Mouse (Mus musculus): Measurements from ENCODE around the gene Rrnad1. TPM values are rescaled to one million over a fixed set of nuclear protein-coding genes. Genes with fewer than 3 reads are reported as not detected.

The Rrnad1 gene
- polyA plus RNA-seq, 1 experiment from 2014 or later, result 23.2 TPM

DNA sequence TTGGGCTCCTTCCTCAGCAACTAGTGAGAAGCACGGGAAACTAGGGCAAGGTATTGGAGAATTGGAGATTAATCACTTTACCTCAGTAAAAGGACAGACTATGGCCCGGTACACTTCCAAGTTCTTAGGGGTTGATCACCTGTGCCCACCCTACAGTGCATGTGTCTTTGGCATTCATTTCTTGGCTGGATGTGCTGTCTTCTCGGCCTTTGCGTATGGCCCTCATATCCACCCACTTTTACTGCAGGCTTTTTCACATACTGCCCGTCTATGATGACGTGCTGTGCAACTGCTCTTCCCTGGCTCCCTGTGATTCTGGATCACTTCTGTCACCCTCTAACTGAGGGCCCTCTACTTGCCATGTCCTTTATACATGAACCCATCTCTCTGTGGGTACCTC lies 44.1 kb downstream of the Rrnad1 start:
- 85% methylated on average over 6 of the region's 6 CpGs for WGBS
- H3K4me3 ChIP-seq, result peak overlapping the region; percentile 93; the same call in 1 of the 2 replicates
- ATAC-seq (replicated peaks), result no peak
- H3K9ac ChIP-seq, result no peak overlapping the region; the same call in 1 of the 2 replicates
- peak overlapping the region; percentile 54; the same call in 1 of the 2 replicates for H3K4me2 ChIP-seq
- no peak overlapping the region for H3K27ac ChIP-seq
- no peaks in the 10 kb centered on the region for H3K9me3 ChIP-seq
- no peaks in the 10 kb centered on the region for H3K27me3 ChIP-seq (replicated peaks)
- H3K4me1 ChIP-seq, result peaks cover 22% of the 10 kb centered on the region
- H3K36me3 ChIP-seq (replicated peaks), result no peaks in the 10 kb centered on the region; the same call in 1 of the 2 replicates

DNA sequence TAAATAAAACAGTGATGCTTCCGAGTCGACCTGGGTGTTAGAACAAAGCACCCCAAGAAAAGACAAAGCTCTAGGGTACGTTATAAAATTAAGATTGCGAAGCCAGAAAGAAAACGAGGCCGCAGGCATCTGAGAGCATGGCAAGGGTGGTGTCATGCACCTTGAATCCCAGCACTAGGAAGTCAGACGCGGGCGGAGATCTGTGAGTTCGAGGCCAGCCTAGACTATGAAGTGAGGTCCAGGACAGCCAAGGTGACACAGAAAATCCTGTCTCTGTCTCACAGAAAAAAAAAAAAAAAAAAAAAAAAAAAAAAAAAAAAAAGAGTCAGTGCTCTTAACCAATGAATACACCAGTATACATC lies 44.5 kb downstream of the Rrnad1 start:
- Histone ChIP-seq H3K9me3 (no peaks in the 10 kb centered on the region), H3K27me3 (replicated peaks) (no peaks in the 10 kb centered on the region), H3K4me1 (peaks cover 22% of the 10 kb centered on the region), H3K4me3 (peak overlapping the region; percentile 93), H3K27ac (0 out of 2 replicates have a peak overlapping the region, but pooled peaks have one; percentile 55), H3K9ac (peak overlapping the region; percentile 40; the same call in 1 of the 2 replicates), H3K4me2 (peak overlapping the region; percentile 54), H3K36me3 (replicated peaks) (no peaks in the 10 kb centered on the region; the same call in 1 of the 2 replicates)
- ATAC-seq (replicated peaks), result peak; percentile 29; the same call in 1 of the 2 replicates
- 14% methylated on average over 10 of the region's 10 CpGs for WGBS

- Histone ChIP-seq H3K9ac (peak within 1 kb of the TSS; percentile 80), H3K36me3 (replicated peaks) (peaks cover 4% of the 10 kb centered on the region; the same call in 1 of the 2 replicates), H3K4me2 (peak within 1 kb of the TSS; percentile 82), H3K27me3 (replicated peaks) (no peaks in the 10 kb centered on the region), H3K4me1 (peaks cover 22% of the 10 kb centered on the region), H3K9me3 (no peaks in the 10 kb centered on the region), H3K27ac (peak within 1 kb of the TSS; percentile 87), H3K4me3 (peak within 1 kb of the TSS; percentile 93)
- 0% methylated on average over 33 of the region's 33 CpGs for WGBS
- peak; percentile 99 for ATAC-seq (replicated peaks)
Observed at GRCm38 (mm10) chr3:87885281-87886003, 45.1 kb downstream of the Rrnad1 start, which contains the start of gene Prcc. Gene Prcc, minus strand, starts transcription at chr3:87885608.

- ATAC-seq (replicated peaks), result peak; percentile 34
- 0% methylated on average over 28 of the region's 28 CpGs for WGBS
Observed at GRCm38 (mm10) chr3:87884708-87885251, 45.7 kb downstream of the Rrnad1 start.

GRCm38 (mm10) chr3:87884291-87884690 lies 46.2 kb downstream of the Rrnad1 start:
- peak overlapping the region; percentile 87; the same call in 1 of the 2 replicates for H3K27ac ChIP-seq
- WGBS, result 3% methylated on average over 3 of the region's 3 CpGs
- no peak for ATAC-seq (replicated peaks)

More at GRCm38 (mm10) chr3:87884708-87885251, 45.7 kb downstream of the Rrnad1 start:
- Histone ChIP-seq H3K9me3 (no peaks in the 10 kb centered on the region), H3K9ac (peak overlapping the region; percentile 80), H3K4me3 (peak overlapping the region; percentile 93), H3K36me3 (replicated peaks) (peaks cover 6% of the 10 kb centered on the region; the same call in 1 of the 2 replicates), H3K27ac (peak overlapping the region; percentile 87), H3K27me3 (replicated peaks) (no peaks in the 10 kb centered on the region), H3K4me2 (peak overlapping the region; percentile 82), H3K4me1 (peaks cover 22% of the 10 kb centered on the region)

GRCm38 (mm10) chr3:87877730-87878129 lies 52.8 kb downstream of the Rrnad1 start:
- Histone ChIP-seq H3K9me3 (no peaks in the 10 kb centered on the region), H3K4me2 (no peak overlapping the region), H3K27ac (no peak overlapping the region), H3K36me3 (replicated peaks) (peaks cover 6% of the 10 kb centered on the region; the same call in 1 of the 2 replicates), H3K9ac (no peak overlapping the region), H3K4me3 (no peak overlapping the region), H3K27me3 (replicated peaks) (no peaks in the 10 kb centered on the region), H3K4me1 (peaks cover 8% of the 10 kb centered on the region)
- no peak for ATAC-seq (replicated peaks)
- WGBS, result 94% methylated on average over 4 of the region's 4 CpGs

More at GRCm38 (mm10) chr3:87884291-87884690, 46.2 kb downstream of the Rrnad1 start:
- Histone ChIP-seq H3K27me3 (replicated peaks) (no peaks in the 10 kb centered on the region), H3K9me3 (no peaks in the 10 kb centered on the region), H3K4me3 (peak overlapping the region; percentile 93), H3K4me1 (peaks cover 22% of the 10 kb centered on the region), H3K9ac (peak overlapping the region; percentile 80), H3K4me2 (peak overlapping the region; percentile 82), H3K36me3 (replicated peaks) (peaks cover 6% of the 10 kb centered on the region; the same call in 1 of the 2 replicates)

Other genes starting within 250 kb of the Rrnad1 start
- 0.84 and 0.89 TPM in 2 replicates for gene Lrrc71, start 182.1 kb downstream of the Rrnad1 start, polyA plus RNA-seq (2015; fragmentation: Nextera tagmentation; extraction: Ambion mirVana)
- 1.0 and 1.6 TPM in 2 replicates for gene Ntrk1, start 135.6 kb downstream of the Rrnad1 start, polyA plus RNA-seq (2015; fragmentation: Nextera tagmentation; extraction: Ambion mirVana)
- gene Insrr, start 133.8 kb downstream of the Rrnad1 start, polyA plus RNA-seq (2015; fragmentation: Nextera tagmentation; extraction: Ambion mirVana), result 0.66 and 0.69 TPM in 2 replicates
- 8.6 and 9.8 TPM in 2 replicates for gene Pear1, start 106.4 kb downstream of the Rrnad1 start, polyA plus RNA-seq (2015; fragmentation: Nextera tagmentation; extraction: Ambion mirVana)
- gene Sh2d2a, start 84.0 kb downstream of the Rrnad1 start, polyA plus RNA-seq (2015; fragmentation: Nextera tagmentation; extraction: Ambion mirVana), result not detected in 2 replicates
- 15.8 and 17.2 TPM in 2 replicates for gene Prcc, start 45.1 kb downstream of the Rrnad1 start, polyA plus RNA-seq (2015; fragmentation: Nextera tagmentation; extraction: Ambion mirVana)
- 173 and 190 TPM in 2 replicates for gene Hdgf, start 24.4 kb downstream of the Rrnad1 start, polyA plus RNA-seq (2015; fragmentation: Nextera tagmentation; extraction: Ambion mirVana)
- gene Mrpl24, start 11.2 kb downstream of the Rrnad1 start, polyA plus RNA-seq (2015; fragmentation: Nextera tagmentation; extraction: Ambion mirVana), result 51.5 and 55.4 TPM in 2 replicates
- 30.5 and 34.9 TPM in 2 replicates for gene Isg20l2, start 403 bp downstream of the Rrnad1 start, polyA plus RNA-seq (2015; fragmentation: Nextera tagmentation; extraction: Ambion mirVana)
- 44.8 and 52.1 TPM in 2 replicates for gene Crabp2, start 17.9 kb upstream of the Rrnad1 start, polyA plus RNA-seq (2015; fragmentation: Nextera tagmentation; extraction: Ambion mirVana)
- 33.0 and 40.7 TPM in 2 replicates for gene Nes, start 40.4 kb upstream of the Rrnad1 start, polyA plus RNA-seq (2015; fragmentation: Nextera tagmentation; extraction: Ambion mirVana)
- gene Bcan, start 69.5 kb upstream of the Rrnad1 start, polyA plus RNA-seq (2015; fragmentation: Nextera tagmentation; extraction: Ambion mirVana), result 53.4 and 62.8 TPM in 2 replicates
- gene Hapln2, start 96.9 kb upstream of the Rrnad1 start, polyA plus RNA-seq (2015; fragmentation: Nextera tagmentation; extraction: Ambion mirVana), result 0.71 and 0.82 TPM in 2 replicates
- gene Gpatch4, start 112.4 kb upstream of the Rrnad1 start, polyA plus RNA-seq (2015; fragmentation: Nextera tagmentation; extraction: Ambion mirVana), result 32.0 and 35.3 TPM in 2 replicates
- gene Naxe, start 127.8 kb upstream of the Rrnad1 start, polyA plus RNA-seq (2015; fragmentation: Nextera tagmentation; extraction: Ambion mirVana), result 158 and 159 TPM in 2 replicates
- not detected in 2 replicates for gene Ttc24, start 147.6 kb upstream of the Rrnad1 start, polyA plus RNA-seq (2015; fragmentation: Nextera tagmentation; extraction: Ambion mirVana)
- 2.7 and 3.0 TPM in 2 replicates for gene Iqgap3, start 151.3 kb upstream of the Rrnad1 start, polyA plus RNA-seq (2015; fragmentation: Nextera tagmentation; extraction: Ambion mirVana)
- gene Mef2d, start 211.7 kb upstream of the Rrnad1 start, polyA plus RNA-seq (2015; fragmentation: Nextera tagmentation; extraction: Ambion mirVana), result 23.2 and 25.3 TPM in 2 replicates

Measured in midbrain, embryonic 15.5 days (tissue).